17 mouse cellular contexts compared by ENCODE assay signal in the genomic region with DNA sequence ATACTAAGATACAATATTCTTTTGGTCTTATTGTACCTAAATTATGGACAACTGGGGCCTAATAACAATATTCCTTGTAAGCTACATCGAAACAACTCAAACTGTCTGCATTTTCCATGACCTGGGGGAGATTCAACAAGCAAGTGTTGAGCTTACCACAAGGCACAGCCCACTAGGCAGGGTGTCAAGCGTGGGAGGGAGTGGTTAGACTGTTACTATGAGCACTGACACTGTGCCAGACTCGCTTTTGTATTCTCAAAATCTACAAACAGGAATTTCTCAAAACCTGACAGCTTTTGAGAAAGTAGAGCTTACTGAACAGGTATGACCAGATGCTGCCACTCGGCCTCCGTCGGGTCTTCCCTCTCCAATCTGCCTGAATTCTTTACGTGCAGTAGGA.
DNase-seq lines count a peak whose midpoint lies in the region.
"Had no signal": no experiment of that assay in that cellular context is flagged by ENCODE, and none has a peak within 500 bp of the region (broad histone marks: within the 10 kb centered on the region; RNA-seq: fewer than 3 reads in every experiment).

No protein-coding gene starts in this region.

- DNase-seq in layer of hippocampus, adult 11-12 months (ENCODE audit: low spot score): peak; percentile 41
- no peak for DNase-seq in layer of hippocampus, adult 9-10 months (ENCODE audit: low spot score)
- peak; percentile 53 for DNase-seq in CD4-positive helper T cell, adult 2 months (ENCODE audit: low read depth, low spot score)
- peak; percentile 38 for DNase-seq in brain, adult 2 months (ENCODE audit: low read depth, low spot score)
- DNase-seq in ovary, postnatal 36 days (ENCODE audit: low spot score): peak; percentile 38
- no peak for DNase-seq in embryo, embryonic 10.5 days (ENCODE audit: low spot score)
- no peak for DNase-seq in kidney, postnatal 36 days
- DNase-seq: adrenal gland, postnatal 14 days; B cell, adult 2 months; cerebellum, adult 9-10 months; gastrocnemius, postnatal 36 days; heart, postnatal 4 days; kidney, adult 11 months; liver, embryonic 13.5 days; lung, adult 2 months; lung, postnatal 14 days; midbrain, embryonic 14.5 days had no signal

Comparison
In these comparisons a context has a peak if more than half of its experiments do, and no peak if none do; other contexts are left out.
1. DNase-seq: peak in layer of hippocampus, adult 11-12 months (single experiment), CD4-positive helper T cell, adult 2 months (single experiment), brain, adult 2 months (single experiment) and ovary, postnatal 36 days (single experiment); none in layer of hippocampus, adult 9-10 months (single experiment), embryo, embryonic 10.5 days (single experiment) and kidney, postnatal 36 days (0 of 2).